Mouse (Mus musculus) neural tube, postnatal 0 days (tissue): ENCODE results near the gene Stfa3. TPM values are rescaled to one million over a fixed set of nuclear protein-coding genes. Genes with fewer than 3 reads are reported as not detected.

Experiments used
- polyA plus RNA-seq: library from polyadenylated mRNA; unstranded; fragments of >200 nt; fragmentation: Nextera tagmentation; extraction: Ambion mirVana; gene quantifications from 2 replicates; pipeline ENCODE4 v1.2.1, GENCODE M21; 2015

Stfa3 gene
- polyA plus RNA-seq, result 0.89 TPM in 1 of 2 replicates, not detected in the other

DNA sequence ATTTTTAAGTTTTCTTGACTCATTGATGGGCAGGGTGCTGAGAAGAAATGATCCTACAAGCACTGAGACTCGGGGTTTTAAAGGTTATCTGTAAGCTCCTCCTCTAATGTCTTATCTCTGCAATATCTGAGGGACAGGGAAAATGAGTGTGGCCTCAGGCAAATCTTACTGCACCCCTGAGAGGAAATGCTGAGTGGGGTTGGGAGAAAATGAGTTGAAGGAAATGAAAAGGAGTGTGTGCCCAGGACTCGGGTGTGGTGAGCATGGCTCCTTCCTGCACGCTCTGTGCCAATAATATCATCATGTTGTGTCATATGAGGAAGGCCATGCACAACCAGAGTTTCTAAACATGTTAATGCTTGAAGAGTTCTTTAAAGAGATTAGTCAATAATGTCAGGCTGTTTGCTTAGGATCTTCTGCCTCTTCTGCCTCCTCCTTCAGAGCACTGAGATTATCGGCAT is at the start of gene Stfa3:
Gene Stfa3, minus strand, starts transcription at position 51 of the 461 bp plus-strand sequence.

DNA sequence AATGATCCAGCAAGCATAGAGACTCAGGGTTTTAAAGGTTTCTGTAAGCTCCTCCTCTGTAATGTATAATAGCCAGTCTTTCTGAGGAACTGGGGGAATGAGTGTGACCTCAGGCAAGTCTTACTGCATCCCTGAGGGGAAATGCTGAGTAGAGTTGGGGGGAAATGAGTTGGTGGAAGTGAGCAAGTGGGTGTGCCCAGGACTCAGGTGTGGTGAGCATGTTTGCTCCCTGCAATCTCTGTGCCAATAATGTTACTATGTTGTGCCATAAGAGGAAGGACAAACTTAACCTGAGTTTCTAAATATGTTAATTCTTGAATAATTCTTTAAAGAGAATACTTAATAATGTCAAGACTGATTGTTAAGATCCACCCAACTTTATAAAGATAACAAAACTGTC is 46.8 kb downstream of the Stfa3 start, which contains the start of gene Stfa2:
Gene Stfa2, minus strand, starts transcription at position 101 of the 400 bp plus-strand sequence.

Other genes with a start within 250 kb of the Stfa3 start
- not detected in 2 replicates for gene Gm5416, start 245.0 kb downstream of the Stfa3 start, polyA plus RNA-seq
- 0.71 and 1.1 TPM in 2 replicates for gene 2010005H15Rik, start 233.9 kb downstream of the Stfa3 start, polyA plus RNA-seq
- gene Stfa1, start 178.4 kb downstream of the Stfa3 start, polyA plus RNA-seq, result 2.5 and 4.2 TPM in 2 replicates
- gene BC117090, start 121.1 kb downstream of the Stfa3 start, polyA plus RNA-seq, result not detected in 2 replicates
- gene BC100530, start 87.6 kb downstream of the Stfa3 start, polyA plus RNA-seq, result 1.2 and 4.9 TPM in 2 replicates
- 0.56 and 2.0 TPM in 2 replicates for gene Stfa2, start 46.9 kb downstream of the Stfa3 start, polyA plus RNA-seq
- 0.30 TPM in 1 of 2 replicates, not detected in the other for gene Casr, start 106.7 kb upstream of the Stfa3 start, polyA plus RNA-seq
- 1.9 and 2.4 TPM in 2 replicates for gene Cd86, start 210.7 kb upstream of the Stfa3 start, polyA plus RNA-seq
- 0.31 and 0.36 TPM in 2 replicates for gene Ildr1, start 238.6 kb upstream of the Stfa3 start, polyA plus RNA-seq